Mouse (Mus musculus) C2C12 (cell line): ENCODE measurements at regions not wholly inside any gene's neighbourhood (a gene's known extent, or its start where the extent isn't known, plus 50 kb on each side); places are given as distances from the start of the nearest gene placed in this dataset.

Source experiments
- CTCF ChIP-seq: IDR thresholded peaks from one replicate; pipeline ENCODE4 v1.5.1; 2011; ENCODE audit not compliant: control insufficient read depth, insufficient read depth, insufficient read length
- MYOG ChIP-seq: IDR thresholded peaks from one replicate; pipeline ENCODE4 v1.6.1; 2011; ENCODE audit not compliant: control insufficient read depth, insufficient read length; ENCODE audit errors: extremely low read depth

DNA sequence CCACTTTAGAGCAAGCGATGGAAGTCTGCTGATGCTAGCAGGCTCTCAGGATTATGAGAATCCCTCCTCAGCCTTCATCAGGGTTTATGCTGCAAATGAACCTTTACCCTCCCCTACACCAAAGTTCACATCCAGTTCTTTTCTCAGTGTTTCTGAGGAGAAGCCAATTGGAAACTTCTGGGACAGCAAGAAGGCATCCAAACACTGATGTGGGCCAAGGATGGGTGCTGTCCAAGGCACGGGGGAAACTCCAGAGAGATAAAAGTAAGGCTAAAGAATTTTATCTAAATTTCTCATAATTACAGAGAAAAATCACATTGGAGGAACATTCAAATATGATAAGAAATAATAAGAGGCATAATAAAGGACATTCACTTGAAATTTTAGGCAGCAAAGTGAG is 555.0 kb downstream of the Tns3 start:
- TF ChIP-seq CTCF: no peak
- no peak for TF ChIP-seq MYOG
